Mouse (Mus musculus) liver, adult 2 months (tissue): ENCODE results near the gene Tubgcp5.

ENCODE experiments used
- CTCF ChIP-seq: fragments of 200-500 bp; IDR thresholded peaks from 2 replicates; pipeline ENCODE4 v1.5.1; 2011; ENCODE audit warnings: low read depth, low read length, control low read depth
- POLR2A ChIP-seq: fragments of 200-500 bp; IDR thresholded peaks from 2 replicates; pipeline ENCODE4 v1.6.1; 2011; ENCODE audit warnings: low read length, control low read depth; ENCODE audit not compliant: insufficient read depth; ENCODE audit errors: extremely low read depth

- TF ChIP-seq POLR2A, result no peak
- TF ChIP-seq CTCF, result no peak
Observed at GRCm38 (mm10) chr7:55880882-55881281, 86.9 kb downstream of the Tubgcp5 start.
